Mouse (Mus musculus) testis, adult 2 months (tissue): ENCODE data around the gene Ift43. TPM values are rescaled to one million over a fixed set of nuclear protein-coding genes. Genes with fewer than 3 reads are reported as not detected.

Experiments
- H3K27ac ChIP-seq: fragments of 200-500 bp; 2 replicates; pipeline ENCODE4 v1.5.1; 2012; ENCODE audit warnings: low read depth, low read length; ENCODE audit not compliant: control insufficient read depth, insufficient read depth
- H3K27me3 ChIP-seq: fragments of 200-500 bp; 2 replicates; pipeline ENCODE4 v1.6.1; 2012; ENCODE audit warnings: mild to moderate bottlenecking, low read length, moderate library complexity; ENCODE audit not compliant: control insufficient read depth, insufficient read depth
- H3K36me3 ChIP-seq: fragments of 200-500 bp; 2 replicates; pipeline ENCODE4 v1.6.1; 2012; ENCODE audit warnings: mild to moderate bottlenecking, low read length; ENCODE audit not compliant: control insufficient read depth, insufficient read depth
- H3K4me1 ChIP-seq: fragments of 200-500 bp; 2 replicates; pipeline ENCODE4 v1.6.1; 2012; ENCODE audit warnings: low read length; ENCODE audit not compliant: control insufficient read depth, insufficient read depth
- H3K4me3 ChIP-seq: fragments of 200-500 bp; 2 replicates; pipeline ENCODE4 v1.5.1; 2012; ENCODE audit warnings: low read depth, mild to moderate bottlenecking, low read length, moderate library complexity, mixed read lengths; ENCODE audit not compliant: control insufficient read depth
- CTCF ChIP-seq: fragments of 200-500 bp; IDR thresholded peaks from 2 replicates; pipeline ENCODE4 v1.5.1; 2012; ENCODE audit warnings: low read depth, mild to moderate bottlenecking, inconsistent platforms, low read length, moderate library complexity; ENCODE audit not compliant: control insufficient read depth, insufficient read depth, insufficient replicate concordance
- POLR2A ChIP-seq: fragments of 200-500 bp; IDR thresholded peaks from 2 replicates; pipeline ENCODE4 v1.6.1; 2012; ENCODE audit warnings: low read depth, mild to moderate bottlenecking, inconsistent platforms, low read length, moderate library complexity; ENCODE audit not compliant: control insufficient read depth
- polyA plus RNA-seq: library from polyadenylated mRNA; depleted of rRNA; stranded (reverse); fragments of >200 nt; gene quantifications from 2 replicates; pipeline ENCODE4 v1.2.3, GENCODE M21; 2012

Gene Ift43
- polyA plus RNA-seq, 1 experiment = 219 TPM

GRCm38 (mm10) chr12:86148271-86148670, 65.9 kb downstream of the Ift43 start:
- no peak overlapping the region for H3K4me3 ChIP-seq
- H3K27ac ChIP-seq = no peak overlapping the region
- no peaks in the 10 kb centered on the region for H3K36me3 ChIP-seq
- H3K27me3 ChIP-seq = no peaks in the 10 kb centered on the region
- no peak for TF ChIP-seq CTCF
- TF ChIP-seq POLR2A = no peak
- H3K4me1 ChIP-seq = no peaks in the 10 kb centered on the region

- H3K27me3 ChIP-seq = no peaks in the 10 kb centered on the region
- H3K36me3 ChIP-seq = no peaks in the 10 kb centered on the region
- H3K27ac ChIP-seq = no peak overlapping the region
- H3K4me1 ChIP-seq = no peaks in the 10 kb centered on the region
- TF ChIP-seq CTCF (no peak), POLR2A (no peak)
- H3K4me3 ChIP-seq = no peak overlapping the region
These were observed 66.7 kb downstream of the Ift43 start for GRCm38 (mm10) chr12:86149087-86149486.

GRCm38 (mm10) chr12:86151941-86152340, 69.6 kb downstream of the Ift43 start:
- no peaks in the 10 kb centered on the region for H3K27me3 ChIP-seq
- H3K27ac ChIP-seq = no peak overlapping the region
- H3K4me1 ChIP-seq = no peaks in the 10 kb centered on the region
- no peak for TF ChIP-seq CTCF
- no peak for TF ChIP-seq POLR2A
- no peaks in the 10 kb centered on the region for H3K36me3 ChIP-seq
- H3K4me3 ChIP-seq = no peak overlapping the region

- TF ChIP-seq POLR2A (no peak), CTCF (no peak)
- H3K27me3 ChIP-seq = no peaks in the 10 kb centered on the region
- H3K4me1 ChIP-seq = no peaks in the 10 kb centered on the region
- H3K4me3 ChIP-seq = no peak overlapping the region
- H3K36me3 ChIP-seq = no peaks in the 10 kb centered on the region
- no peak overlapping the region for H3K27ac ChIP-seq
These were observed 71.0 kb downstream of the Ift43 start for GRCm38 (mm10) chr12:86153213-86153957.

- Histone ChIP-seq H3K36me3 (no peaks in the 10 kb centered on the region), H3K4me3 (no peak overlapping the region), H3K4me1 (no peaks in the 10 kb centered on the region), H3K27me3 (no peaks in the 10 kb centered on the region), H3K27ac (no peak overlapping the region)
- TF ChIP-seq POLR2A = no peak
- no peak for TF ChIP-seq CTCF
These were observed 72.8 kb downstream of the Ift43 start for GRCm38 (mm10) chr12:86155176-86155575.

- Histone ChIP-seq H3K4me3 (no peak overlapping the region), H3K27me3 (no peaks in the 10 kb centered on the region), H3K27ac (no peak overlapping the region), H3K36me3 (no peaks in the 10 kb centered on the region), H3K4me1 (no peaks in the 10 kb centered on the region)
- TF ChIP-seq CTCF (no peak), POLR2A (no peak)
These were observed 74.8 kb downstream of the Ift43 start for GRCm38 (mm10) chr12:86157166-86157565.

- Histone ChIP-seq H3K4me1 (no peaks in the 10 kb centered on the region; the same call in 1 of the 2 replicates), H3K36me3 (no peaks in the 10 kb centered on the region), H3K27ac (no peak overlapping the region), H3K4me3 (no peak overlapping the region), H3K27me3 (no peaks in the 10 kb centered on the region)
- TF ChIP-seq CTCF (no peak), POLR2A (no peak)
These were observed 75.6 kb downstream of the Ift43 start for GRCm38 (mm10) chr12:86157894-86158444.
